Mouse (Mus musculus): ENCODE data around the gene Nup62.

The Nup62 gene

DNA sequence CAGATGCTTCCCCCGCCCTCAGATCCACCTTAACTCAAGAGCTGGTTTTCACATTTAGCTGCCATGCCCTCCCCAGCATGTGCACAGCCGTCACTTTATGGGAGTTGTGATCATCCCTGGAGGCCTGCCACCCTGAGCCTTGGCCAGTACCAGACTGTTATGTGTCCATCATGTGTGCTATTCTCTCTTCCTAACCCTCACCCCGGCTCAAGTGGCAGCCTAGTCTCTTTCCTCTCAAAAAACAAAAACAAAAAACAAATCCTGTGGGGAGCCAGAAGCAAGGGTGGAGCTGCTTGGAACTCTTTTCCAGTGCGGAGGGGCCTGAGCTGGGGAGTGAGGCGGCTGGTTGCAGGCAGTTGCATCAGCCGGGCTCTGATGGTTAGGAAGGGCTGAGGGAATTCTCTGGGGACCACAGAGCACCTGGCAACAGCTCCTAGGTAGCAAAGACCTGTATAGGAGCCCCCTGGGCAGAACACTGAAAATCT, 2.9 kb downstream of the Nup62 start:
- peak; percentile 30 to 50 for DNase-seq (ENCODE audit: low spot score in 2 of 2)

DNA sequence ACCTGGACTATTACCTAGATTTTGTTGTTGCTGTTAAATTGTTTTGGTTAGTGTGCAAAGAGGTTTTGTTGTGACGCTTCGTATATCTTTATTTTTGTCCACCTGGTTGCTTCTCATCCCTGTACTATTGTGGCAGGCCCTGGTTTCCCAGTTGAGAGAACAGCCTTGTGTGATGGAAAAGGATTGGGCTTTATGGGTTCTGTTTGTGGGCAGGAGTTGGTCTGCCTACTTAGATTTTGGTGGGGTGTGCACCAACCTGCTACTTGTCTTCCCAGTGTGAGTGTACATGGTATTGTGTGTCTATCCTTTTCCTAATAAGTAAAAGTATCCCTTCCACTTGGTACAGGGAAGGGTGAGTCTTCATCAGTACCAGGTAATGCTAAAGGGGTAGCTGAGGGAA, 3.5 kb downstream of the Nup62 start:
- DNase-seq (ENCODE audit: low spot score in 2 of 2): peak; percentile 3 to 6

DNA sequence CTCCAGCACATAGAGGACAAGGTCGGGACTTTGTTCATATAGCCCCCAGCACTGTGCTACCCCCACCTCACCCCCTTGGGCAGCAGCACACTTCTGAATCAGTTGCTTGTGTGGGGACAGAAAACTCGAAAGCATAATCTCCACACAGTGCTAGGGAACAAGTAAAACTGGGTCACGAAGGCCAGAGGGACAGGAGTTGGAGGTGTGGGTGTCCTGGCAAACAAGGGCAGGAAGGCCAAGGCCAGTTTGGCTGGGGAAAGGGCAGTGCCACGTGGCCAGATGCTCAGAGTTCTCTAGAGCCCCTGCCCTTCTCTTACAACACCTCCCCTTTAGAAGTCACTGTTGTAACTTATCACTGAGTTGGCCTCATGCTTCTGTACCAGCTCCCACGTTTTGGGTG, 4.0 kb downstream of the Nup62 start:
- peak; percentile 5 to 8 for DNase-seq (ENCODE audit: low spot score in 2 of 2)

DNA sequence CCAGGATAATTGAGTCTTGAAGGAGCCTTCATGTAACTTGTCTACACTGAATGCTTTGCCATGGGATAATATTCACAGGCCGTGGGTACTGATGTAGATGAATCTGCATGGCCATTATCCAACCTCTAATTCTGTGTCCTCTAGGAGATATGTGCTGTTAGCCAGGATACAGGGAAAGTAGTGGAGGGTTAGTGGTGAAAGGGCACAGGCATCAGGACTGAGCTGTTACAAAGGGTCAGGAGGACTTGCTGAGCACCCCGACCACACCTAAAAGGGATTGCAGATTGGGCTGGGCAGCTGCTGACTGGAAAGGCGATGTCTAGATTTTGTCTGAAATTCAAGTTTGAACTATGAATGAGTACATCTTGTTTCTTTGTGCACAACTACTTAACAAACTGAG, 4.6 kb downstream of the Nup62 start:
- peak in 1 of 2 experiments; percentile 6 for DNase-seq (ENCODE audit: low spot score in 2 of 2)

DNA sequence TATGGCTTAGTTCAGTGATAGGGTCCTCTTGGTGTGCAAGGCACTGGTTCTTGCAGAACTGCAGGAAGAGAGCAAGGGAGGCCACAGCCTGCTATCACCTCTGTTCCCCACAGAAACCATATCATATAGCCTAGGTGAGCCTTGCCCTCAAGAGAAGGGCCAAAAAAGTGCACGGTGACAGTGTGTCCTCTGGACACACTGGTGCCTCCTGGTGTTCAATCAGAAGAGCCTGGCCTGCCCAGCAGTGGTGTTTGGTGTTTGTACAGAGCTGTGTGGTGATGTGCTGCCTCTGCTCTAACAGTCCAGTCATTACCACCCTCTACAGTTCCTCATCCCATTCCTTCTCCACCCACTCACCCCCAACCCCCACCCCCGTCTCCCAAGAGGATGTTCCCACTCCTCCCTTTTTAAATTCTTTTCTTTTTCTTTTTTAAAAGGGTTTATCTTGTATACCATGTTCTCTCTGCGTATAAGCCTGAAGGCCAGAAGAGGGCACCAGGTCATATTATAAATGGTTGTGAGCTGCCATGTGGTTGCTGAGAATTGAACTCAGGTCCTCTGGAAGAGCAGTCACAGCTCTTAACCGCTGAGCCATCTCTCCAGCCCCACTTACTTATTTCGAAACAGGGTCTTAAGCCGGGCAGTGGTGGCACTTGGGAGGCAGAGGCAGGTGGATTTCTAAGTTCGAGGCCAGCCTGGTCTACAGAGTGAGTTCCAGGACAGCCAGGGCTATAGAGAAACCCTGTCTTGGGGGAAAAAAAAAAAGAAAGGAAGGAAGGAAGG, 6.0 kb downstream of the Nup62 start:
- DNase-seq (ENCODE audit: low spot score in 2 of 2): peak; percentile 4 to 34

DNA sequence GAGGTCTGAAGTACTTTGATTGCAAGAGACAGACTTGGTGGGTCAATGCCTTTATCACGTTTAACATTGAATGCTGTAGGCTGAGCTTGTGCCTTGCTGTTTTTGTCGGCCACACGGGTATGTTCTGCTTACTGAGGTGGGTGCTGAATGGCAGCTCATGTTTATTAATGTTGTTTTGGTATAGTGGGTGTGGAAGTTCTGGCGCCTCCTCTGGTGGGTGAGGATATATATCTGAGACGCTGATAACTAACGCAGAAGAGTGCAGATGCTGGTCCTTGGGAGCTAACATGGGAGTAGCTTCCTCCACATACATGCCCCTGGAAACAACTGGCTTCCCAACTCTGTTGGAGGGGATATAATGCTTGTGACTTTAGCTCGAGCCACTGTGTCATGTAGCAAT, 7.5 kb downstream of the Nup62 start:
- peak in 1 of 2 experiments; percentile 34 for DNase-seq (ENCODE audit: low spot score in 2 of 2)

DNA sequence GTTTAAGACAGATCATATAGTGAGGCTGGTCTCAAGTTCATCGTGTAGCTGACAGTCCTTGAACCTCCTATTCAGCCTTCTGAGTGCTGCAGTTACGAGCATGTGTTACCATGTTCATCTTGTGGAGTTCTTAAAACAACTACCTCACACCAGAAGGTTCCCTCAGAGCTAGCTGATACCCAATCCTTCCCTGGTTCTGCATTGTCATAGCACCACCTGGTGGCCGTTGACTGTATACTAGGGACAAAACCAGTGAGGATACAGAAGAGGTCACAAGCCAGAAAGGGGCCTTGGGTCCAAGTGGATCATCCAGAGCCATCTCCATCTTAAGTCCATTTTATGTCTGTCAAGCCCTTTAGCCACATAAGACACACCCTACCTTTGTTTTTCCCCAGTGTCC, 9.0 kb downstream of the Nup62 start:
- peak; percentile 76 to 90 for DNase-seq (ENCODE audit: low spot score in 2 of 2)

DNA sequence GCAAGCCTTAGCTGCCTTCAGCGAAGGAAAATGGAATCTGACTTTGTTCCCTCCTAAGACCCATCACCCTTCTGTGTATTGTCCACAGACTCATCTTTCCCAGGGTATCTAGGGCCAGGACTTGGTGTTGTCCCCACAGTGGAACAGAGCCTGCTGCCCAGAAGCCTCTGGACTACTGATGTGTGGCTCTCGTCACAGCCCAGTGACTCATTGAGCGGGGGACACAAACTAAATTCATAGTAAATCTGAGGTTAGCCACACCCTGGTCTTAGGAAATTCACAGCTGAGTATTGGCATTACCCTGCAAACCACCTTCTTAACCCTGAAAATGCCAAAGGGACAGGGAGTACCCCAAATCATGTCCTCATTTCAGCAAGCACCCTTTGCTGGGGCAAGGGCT, 10.9 kb downstream of the Nup62 start:
- DNase-seq (ENCODE audit: low spot score in 2 of 2): no peak

DNA sequence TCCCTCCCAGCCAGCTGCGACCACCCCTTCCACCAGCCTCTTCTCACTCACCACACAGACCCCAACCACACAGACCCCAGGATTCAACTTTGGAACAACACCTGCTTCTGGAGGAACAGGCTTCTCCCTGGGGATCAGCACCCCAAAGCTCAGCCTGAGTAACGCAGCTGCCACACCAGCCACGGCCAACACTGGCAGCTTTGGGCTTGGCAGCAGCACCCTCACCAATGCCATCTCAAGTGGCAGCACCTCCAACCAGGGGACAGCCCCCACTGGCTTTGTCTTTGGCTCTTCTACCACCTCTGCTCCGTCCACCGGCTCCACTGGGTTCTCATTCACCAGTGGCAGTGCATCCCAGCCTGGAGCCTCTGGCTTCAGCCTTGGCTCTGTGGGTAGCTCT, 12.8 kb downstream of the Nup62 start:
- DNase-seq (ENCODE audit: low spot score in 2 of 2): no peak

DNA sequence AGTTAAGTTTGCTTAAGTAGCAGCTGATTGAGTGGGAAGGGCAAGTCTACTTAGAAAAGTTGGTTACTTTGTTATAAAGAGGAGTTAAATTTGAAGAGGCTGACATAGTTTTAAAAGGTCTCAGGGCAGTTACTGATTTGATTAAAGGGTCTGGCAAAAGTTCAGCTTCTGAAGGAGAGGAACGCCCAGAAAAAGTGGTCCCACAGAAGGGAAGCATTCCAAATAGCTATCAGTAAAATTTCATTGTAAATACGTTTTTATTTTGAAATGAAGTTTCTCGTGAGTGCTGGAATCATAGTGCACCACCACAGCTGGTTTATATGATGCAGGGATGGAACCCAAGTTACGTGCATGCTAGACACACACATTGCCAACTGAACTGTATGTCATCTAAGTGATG, 16.9 kb downstream of the Nup62 start:
- no peak for DNase-seq (ENCODE audit: low spot score in 2 of 2)

DNA sequence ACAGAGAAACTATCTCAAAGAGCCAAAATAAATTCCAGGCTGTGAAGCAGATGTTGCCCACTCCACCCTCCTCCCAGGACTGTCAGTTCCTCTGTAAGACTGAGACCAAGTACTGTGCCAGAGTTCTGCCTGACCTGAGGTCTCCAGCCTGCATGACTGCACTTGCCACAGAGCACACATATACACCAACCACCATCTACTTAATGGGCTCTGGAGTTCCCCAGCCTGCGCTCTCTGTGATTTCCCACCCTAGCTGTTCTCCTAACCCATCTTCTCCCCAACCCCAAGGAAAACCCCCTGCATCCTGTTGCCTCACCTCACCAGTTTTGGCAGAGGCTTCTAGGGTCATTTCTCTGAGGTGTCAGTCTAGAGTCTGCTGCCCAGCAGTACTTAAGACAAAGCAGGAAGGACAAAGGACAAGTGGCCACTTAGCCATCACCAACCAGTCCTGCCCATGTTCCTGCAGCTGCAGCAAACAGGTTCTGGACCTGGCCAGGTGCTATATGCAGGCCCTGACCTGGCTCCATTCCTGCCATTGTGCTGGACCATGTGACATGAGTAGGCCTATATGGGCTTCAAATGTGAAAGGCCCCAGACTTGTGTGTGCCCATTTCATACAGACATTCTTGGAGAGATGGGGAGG, 19.6 kb downstream of the Nup62 start:
- peak in 1 of 2 experiments; percentile 25 for DNase-seq (ENCODE audit: low spot score in 2 of 2)

DNA sequence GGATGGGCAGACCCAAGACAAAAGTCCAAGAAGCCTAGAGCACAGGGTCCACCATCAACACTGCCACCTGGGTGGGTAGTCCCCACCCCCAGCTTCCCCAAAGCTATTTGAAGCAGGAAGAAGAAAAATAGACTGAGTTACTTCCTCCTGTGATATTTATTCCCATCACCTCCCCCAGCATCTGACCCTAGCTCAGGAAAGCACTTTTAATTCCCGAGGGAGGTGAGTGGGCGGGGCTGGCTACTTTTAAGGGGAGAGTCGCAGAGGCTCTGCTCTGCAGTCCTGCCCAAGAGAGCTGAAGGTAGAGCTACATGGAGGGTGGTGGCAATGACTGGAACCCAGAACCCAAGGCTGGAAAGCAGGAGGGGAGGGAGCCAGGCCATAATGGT, 20.1 kb downstream of the Nup62 start:
- peak in 1 of 2 experiments; percentile 71 for DNase-seq (ENCODE audit: low spot score in 2 of 2)

DNA sequence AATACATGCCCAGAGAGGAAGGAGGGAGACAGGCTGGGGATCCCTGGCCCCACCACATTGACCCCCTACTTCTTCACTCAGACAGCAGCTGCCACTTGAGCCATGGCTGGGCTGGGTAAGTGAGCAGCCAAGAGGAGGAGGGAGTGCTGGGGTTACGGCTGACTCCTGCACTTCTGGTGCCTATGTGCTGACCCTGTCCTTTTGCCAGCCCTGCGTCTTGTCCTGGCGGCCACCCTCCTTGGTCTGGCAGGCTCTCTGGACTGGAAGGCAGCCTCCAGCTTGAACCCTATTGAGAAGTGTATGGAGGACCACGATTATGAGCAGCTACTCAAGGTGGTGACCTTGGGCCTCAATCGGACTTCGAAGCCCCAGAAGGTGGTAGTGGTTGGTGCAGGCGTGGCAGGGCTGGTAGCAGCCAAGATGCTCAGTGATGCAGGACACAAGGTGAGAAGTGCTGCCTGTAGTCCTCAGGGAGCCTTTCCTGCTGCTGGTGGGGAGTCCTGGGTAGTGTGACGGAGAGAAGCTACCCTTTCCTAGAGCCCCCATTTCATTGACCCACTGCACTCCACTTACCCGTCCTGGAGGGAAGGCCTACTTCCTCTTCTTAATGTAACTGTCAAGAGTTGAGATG, 20.6 kb downstream of the Nup62 start:
- DNase-seq (ENCODE audit: low spot score in 2 of 2): no peak

DNA sequence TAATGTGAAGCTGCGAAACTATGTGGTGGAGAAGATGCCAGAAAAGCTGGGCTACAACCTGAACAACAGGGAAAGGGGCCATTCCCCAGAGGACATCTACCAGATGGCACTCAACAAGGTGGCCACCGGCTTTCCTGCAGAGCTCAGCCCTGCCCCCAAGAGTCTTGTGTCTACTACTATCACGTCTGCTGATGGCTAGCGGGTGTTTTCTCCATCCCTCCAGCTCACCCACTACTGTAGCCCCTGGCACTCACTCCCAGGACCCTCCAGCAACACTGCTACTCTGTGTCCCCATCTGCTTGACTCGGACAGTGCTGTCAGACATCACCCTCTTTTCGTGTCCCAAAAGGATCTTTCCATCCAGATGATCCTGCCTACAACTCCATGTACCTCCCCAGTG, 22.2 kb downstream of the Nup62 start:
- DNase-seq (ENCODE audit: low spot score in 2 of 2): no peak

DNA sequence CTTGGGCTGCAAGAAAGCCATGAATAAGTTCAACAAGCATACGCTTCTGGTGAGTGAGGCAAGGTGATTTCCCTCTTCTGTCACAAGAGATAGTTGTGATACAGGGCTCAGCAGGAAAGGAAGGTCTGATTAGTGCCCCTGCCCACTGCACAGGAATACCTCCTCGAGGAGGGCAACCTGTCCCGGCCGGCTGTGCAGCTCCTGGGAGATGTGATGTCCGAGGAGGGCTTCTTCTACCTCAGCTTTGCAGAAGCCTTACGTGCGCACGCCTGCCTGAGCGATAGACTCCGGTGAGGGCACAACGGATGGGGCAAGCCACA, 23.2 kb downstream of the Nup62 start:
- no peak for DNase-seq (ENCODE audit: low spot score in 2 of 2)

DNA sequence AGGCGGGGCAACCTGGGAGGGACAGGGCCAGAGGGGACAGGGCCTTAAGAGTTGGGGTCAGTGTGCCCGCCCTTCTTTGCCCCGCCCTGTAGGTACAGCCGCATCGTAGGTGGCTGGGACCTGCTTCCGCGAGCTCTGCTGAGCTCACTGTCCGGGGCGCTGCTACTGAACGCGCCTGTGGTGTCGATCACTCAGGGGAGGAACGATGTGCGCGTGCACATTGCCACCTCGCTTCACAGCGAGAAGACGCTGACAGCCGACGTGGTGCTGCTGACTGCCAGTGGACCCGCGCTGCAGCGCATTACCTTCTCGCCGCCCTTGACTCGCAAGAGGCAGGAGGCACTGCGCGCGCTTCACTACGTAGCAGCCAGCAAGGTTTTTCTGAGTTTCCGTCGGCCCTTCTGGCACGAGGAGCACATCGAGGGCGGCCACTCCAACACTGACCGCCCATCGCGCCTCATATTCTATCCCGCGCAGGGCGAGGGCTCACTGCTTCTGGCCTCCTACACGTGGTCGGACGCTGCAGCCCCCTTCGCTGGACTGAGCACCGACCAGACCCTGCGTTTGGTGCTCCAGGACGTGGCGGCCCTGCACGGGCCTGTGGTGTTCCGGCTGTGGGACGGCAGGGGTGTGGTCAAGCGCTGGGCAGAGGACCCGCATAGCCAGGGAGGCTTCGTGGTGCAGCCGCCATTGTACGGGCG, 23.8 kb downstream of the Nup62 start:
- peak in 1 of 2 experiments; percentile 73 for DNase-seq (ENCODE audit: low spot score in 2 of 2)

DNA sequence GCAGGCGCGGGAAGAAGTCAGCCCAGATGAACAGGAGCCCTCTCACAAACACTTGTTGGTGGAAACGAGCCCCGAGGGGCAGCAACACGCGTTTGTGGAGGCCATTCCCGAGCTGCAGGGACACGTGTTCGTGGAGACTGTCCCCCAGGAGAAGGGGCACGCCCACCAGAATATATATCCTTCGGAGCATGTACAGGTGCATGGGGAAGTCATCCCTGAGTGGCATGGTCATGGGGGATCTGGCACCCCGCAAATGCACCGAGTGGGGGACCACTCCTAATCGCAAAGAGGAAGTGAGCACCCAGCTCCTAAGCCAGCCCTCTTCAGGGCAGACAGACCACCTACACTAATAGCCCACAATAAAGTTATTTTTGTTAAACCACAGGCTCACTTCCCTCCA, 24.5 kb downstream of the Nup62 start:
- DNase-seq (ENCODE audit: low spot score in 2 of 2): peak in 1 of 2 experiments; percentile 41

DNA sequence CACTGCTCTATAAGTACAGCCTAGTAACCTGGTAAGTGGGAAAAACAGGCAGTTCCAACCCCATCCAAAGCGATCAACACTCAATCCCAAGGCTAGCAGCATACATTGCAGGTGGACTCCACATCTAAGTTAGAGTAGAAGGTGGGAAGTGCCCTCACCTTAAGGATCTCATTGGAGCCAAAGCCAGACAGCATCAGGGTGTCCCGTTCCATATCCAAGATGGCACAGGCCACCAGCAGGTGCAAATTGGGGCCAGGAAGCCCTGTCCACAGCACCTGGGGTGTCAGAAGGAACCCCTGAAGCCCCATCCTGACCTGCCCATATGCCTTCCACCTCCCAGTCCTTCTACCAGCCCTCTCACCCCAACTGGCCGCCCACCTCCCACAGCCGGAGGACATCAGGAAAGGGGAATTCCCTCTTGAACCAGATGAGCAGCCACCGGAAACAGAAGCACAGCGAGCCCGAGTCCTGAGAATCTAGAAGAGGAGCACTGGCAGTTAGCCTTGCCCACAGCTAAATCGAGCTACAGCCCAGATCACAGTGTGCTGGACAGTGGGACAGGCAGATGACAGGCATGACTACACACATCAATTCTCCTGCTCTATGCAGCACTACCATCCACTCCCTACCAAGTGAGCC, 26.1 kb downstream of the Nup62 start:
- no peak for DNase-seq (ENCODE audit: low spot score in 2 of 2)

DNA sequence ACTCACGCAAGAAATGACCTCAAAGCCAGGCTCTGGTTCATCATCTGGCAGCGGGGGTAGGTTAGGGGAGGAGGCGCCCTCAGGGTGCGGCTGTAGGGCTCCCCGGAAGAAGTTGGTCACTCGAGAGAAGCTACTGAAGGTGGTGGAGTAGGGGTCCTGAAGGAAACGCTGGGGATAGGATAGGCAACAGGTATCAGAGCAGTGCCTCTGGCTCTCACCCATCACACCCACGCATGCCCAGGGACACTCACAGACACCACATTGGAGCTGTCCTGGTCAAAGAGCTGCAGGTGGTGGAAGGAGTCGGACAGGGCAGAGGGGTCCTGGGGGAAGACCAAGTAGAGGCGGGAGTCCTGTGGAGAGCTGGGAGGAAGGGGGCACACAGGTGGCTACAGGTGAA, 29.1 kb downstream of the Nup62 start:
- DNase-seq (ENCODE audit: low spot score in 2 of 2): no peak

DNA sequence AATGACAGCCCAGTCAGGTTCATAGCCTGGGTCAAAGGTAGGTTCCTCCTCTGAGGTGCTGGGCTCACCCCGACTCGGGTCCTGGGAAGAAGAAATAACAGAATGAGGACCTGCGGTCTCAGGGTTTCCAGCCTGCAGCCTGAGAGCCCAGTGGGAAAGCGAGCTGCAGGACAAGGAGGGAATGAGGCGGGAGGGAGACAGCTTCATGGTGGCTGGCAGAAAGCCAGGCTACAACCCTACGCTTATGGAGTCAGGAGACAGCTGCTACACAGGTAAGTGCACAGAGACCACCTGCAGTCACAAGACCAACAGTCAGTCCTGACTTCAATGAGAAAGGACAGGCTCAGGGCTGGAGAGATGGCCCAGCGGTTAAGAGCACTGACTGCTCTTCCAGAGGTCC, 30.9 kb downstream of the Nup62 start:
- DNase-seq (ENCODE audit: low spot score in 2 of 2): no peak

DNA sequence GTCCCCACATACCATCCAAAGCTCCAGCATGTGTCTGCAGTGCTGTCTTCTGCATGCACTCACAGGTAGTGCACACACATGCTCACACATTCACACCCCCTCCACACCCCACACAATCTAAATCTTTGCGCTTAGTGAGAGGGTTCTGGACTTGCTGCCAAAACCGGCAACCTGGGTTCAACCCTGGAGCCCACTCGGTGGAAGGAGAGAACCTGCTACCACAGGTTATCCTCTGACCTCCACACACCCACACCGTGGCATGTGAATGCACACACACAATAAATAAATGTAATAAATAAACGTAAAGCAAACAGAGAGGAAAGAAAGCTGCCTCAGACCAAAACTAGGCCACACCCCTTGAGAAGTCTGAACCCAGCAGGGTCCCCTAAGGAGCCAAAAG, 31.9 kb downstream of the Nup62 start:
- DNase-seq (ENCODE audit: low spot score in 2 of 2): no peak

All from spleen, postnatal 10 days (tissue).